ENCODE assay signal across 28 mouse cellular contexts in genomic region chr10:69276920-69277435, GRCm38 (mm10).
A peak's percentile ranks its signal among the peaks of the same experiment; 100 is the strongest.
DNase-seq lines count a peak whose midpoint lies in the region; ATAC-seq lines count a peak whose summit lies in the region.
"Had no signal": no experiment of that assay in that cellular context is flagged by ENCODE, and none has a peak within 500 bp of the region (broad histone marks: within the 10 kb centered on the region; RNA-seq: fewer than 3 reads in every experiment).

No protein-coding gene starts in this region.

- no peak for DNase-seq in heart, postnatal 10 days
- DNase-seq in retina, postnatal 1 day, result peak; percentile 34
- no peak for DNase-seq in retina, embryonic 14.5 days (ENCODE audit: low spot score)
- DNase-seq in limb, embryonic 10.5 days (ENCODE audit: low spot score), result no peak
- DNase-seq: adrenal gland, postnatal 25 days; B cell, adult 2 months; cerebellum, adult 11-12 months; cerebellum, adult 9-11 months; kidney, adult 9 months; kidney, postnatal 10 days; liver, postnatal 0 days; lung, postnatal 36 days; midbrain, embryonic 14.5 days; right cerebral cortex, adult 18-20 months; spleen, adult 18-20 months; thymus, adult 18-20 months; thymus, postnatal 25 days had no signal

- no peak overlapping the region for H3K4me2 ChIP-seq in heart, embryonic 11.5 days
- H3K4me2 ChIP-seq in hindbrain, embryonic 15.5 days, result no peak overlapping the region
- no peak overlapping the region for H3K4me2 ChIP-seq in hindbrain, embryonic 12.5 days (replicated peaks)
- H3K4me2 ChIP-seq: embryonic facial prominence, embryonic 13.5 days; forebrain, embryonic 15.5 days; hindbrain, embryonic 13.5 days; liver, embryonic 12.5 days; neural tube, embryonic 15.5 days had no signal

- intact Hi-C loops in heart, postnatal 10 days (cut with DNase I), result loop anchor here (2.0 kb wide), 2 partner anchors 30 to 64 kb away; partner anchors contain the start of gene A930033H14Rik

- H3K4me1 ChIP-seq in heart, embryonic 11.5 days (ENCODE audit: control insufficient read depth, insufficient read depth, low read length), result peaks cover 19% of the 10 kb centered on the region
- H3K4me1 ChIP-seq in hindbrain, embryonic 15.5 days (replicated peaks), result no peaks in the 10 kb centered on the region
- no peaks in the 10 kb centered on the region for H3K4me1 ChIP-seq in hindbrain, embryonic 12.5 days
- H3K4me1 ChIP-seq in limb, embryonic 10.5 days, result peaks cover 15% of the 10 kb centered on the region
- H3K4me1 ChIP-seq: embryonic facial prominence, embryonic 13.5 days; forebrain, embryonic 15.5 days; hindbrain, embryonic 13.5 days; liver, embryonic 12.5 days had no signal

- H3K27ac ChIP-seq in heart, embryonic 11.5 days (ENCODE audit: low read depth, low read length), result peak overlapping the region; percentile 22; the same call in 1 of the 2 replicates
- H3K27ac ChIP-seq in hindbrain, embryonic 15.5 days (replicated peaks), result 0 out of 2 replicates have a peak overlapping the region, but pooled peaks have one; percentile 11
- H3K27ac ChIP-seq in hindbrain, embryonic 12.5 days, result no peak overlapping the region
- no peak overlapping the region for H3K27ac ChIP-seq in limb, embryonic 10.5 days
- H3K27ac ChIP-seq: embryonic facial prominence, embryonic 13.5 days; forebrain, embryonic 10.5 days; forebrain, embryonic 15.5 days; liver, embryonic 12.5 days; neural tube, embryonic 15.5 days; stomach, postnatal 0 days had no signal

- no peak overlapping the region for H3K9ac ChIP-seq in heart, embryonic 11.5 days (ENCODE audit: low read depth, low read length)
- H3K9ac ChIP-seq in hindbrain, embryonic 15.5 days, result no peak overlapping the region
- H3K9ac ChIP-seq in hindbrain, embryonic 12.5 days, result no peak overlapping the region
- H3K9ac ChIP-seq: embryonic facial prominence, embryonic 13.5 days; forebrain, embryonic 15.5 days; hindbrain, embryonic 13.5 days; liver, embryonic 12.5 days; liver, postnatal 0 days; neural tube, embryonic 15.5 days had no signal

- H3K4me3 ChIP-seq in heart, embryonic 11.5 days (ENCODE audit: low read depth, low read length), result no peak overlapping the region
- no peak overlapping the region for H3K4me3 ChIP-seq in hindbrain, embryonic 15.5 days
- H3K4me3 ChIP-seq in hindbrain, embryonic 12.5 days, result no peak overlapping the region
- no peak overlapping the region for H3K4me3 ChIP-seq in limb, embryonic 10.5 days
- H3K4me3 ChIP-seq: embryonic facial prominence, embryonic 13.5 days; forebrain, embryonic 10.5 days; forebrain, embryonic 15.5 days; hindbrain, embryonic 13.5 days; liver, embryonic 12.5 days; neural tube, embryonic 15.5 days had no signal

- no peaks in the 10 kb centered on the region for H3K27me3 ChIP-seq in heart, embryonic 11.5 days (ENCODE audit: control insufficient read depth, insufficient read depth, low read length)
- H3K27me3 ChIP-seq in hindbrain, embryonic 15.5 days, result no peaks in the 10 kb centered on the region
- H3K27me3 ChIP-seq in hindbrain, embryonic 12.5 days, result no peaks in the 10 kb centered on the region
- H3K27me3 ChIP-seq in limb, embryonic 10.5 days (ENCODE audit: low read depth, poor library complexity, severe bottlenecking), result peaks cover 31% of the 10 kb centered on the region
- H3K27me3 ChIP-seq: embryonic facial prominence, embryonic 13.5 days; forebrain, embryonic 15.5 days; hindbrain, embryonic 13.5 days; liver, embryonic 12.5 days; neural tube, embryonic 15.5 days had no signal

- peaks cover 12% of the 10 kb centered on the region for H3K36me3 ChIP-seq in heart, embryonic 11.5 days (ENCODE audit: control insufficient read depth, insufficient read depth, low read length)
- peaks cover 3% of the 10 kb centered on the region; the same call in 1 of the 2 replicates for H3K36me3 ChIP-seq in hindbrain, embryonic 15.5 days
- peaks cover 28% of the 10 kb centered on the region for H3K36me3 ChIP-seq in hindbrain, embryonic 12.5 days
- peaks cover 25% of the 10 kb centered on the region for H3K36me3 ChIP-seq in limb, embryonic 10.5 days

- no peaks in the 10 kb centered on the region for H3K9me3 ChIP-seq in heart, embryonic 11.5 days (replicated peaks; ENCODE audit: control insufficient read depth, low read length)
- H3K9me3 ChIP-seq in hindbrain, embryonic 15.5 days, result no peaks in the 10 kb centered on the region
- H3K9me3 ChIP-seq in hindbrain, embryonic 12.5 days (replicated peaks), result no peaks in the 10 kb centered on the region
- no peaks in the 10 kb centered on the region for H3K9me3 ChIP-seq in limb, embryonic 10.5 days (replicated peaks)
- H3K9me3 ChIP-seq: embryonic facial prominence, embryonic 13.5 days; forebrain, embryonic 10.5 days; forebrain, embryonic 15.5 days; hindbrain, embryonic 13.5 days; liver, embryonic 12.5 days; neural tube, embryonic 15.5 days had no signal

- WGBS in heart, embryonic 11.5 days (ENCODE audit: insufficient replicate concordance), result 62% methylated on average over 9 of the region's 9 CpGs
- 83% methylated on average over 9 of the region's 9 CpGs for WGBS in hindbrain, embryonic 15.5 days
- 88% methylated on average over 9 of the region's 9 CpGs for WGBS in hindbrain, embryonic 12.5 days
- 89% methylated on average over 9 of the region's 9 CpGs for WGBS in limb, embryonic 10.5 days

- ATAC-seq in heart, embryonic 11.5 days (replicated peaks; ENCODE audit: insufficient number of reproducible peaks, low FRiP score, low TSS enrichment), result no peak
- ATAC-seq in hindbrain, embryonic 15.5 days (ENCODE audit: low FRiP score, low read depth), result no peak
- no peak for ATAC-seq in hindbrain, embryonic 12.5 days (ENCODE audit: low FRiP score)
- ATAC-seq: forebrain, embryonic 15.5 days; intestine, postnatal 0 days; liver, embryonic 12.5 days; liver, postnatal 0 days had no signal

Comparison
In these comparisons a context has a peak if more than half of its experiments do, and no peak if none do; other contexts are left out.
1. H3K27ac ChIP-seq: peak in heart, embryonic 11.5 days (single experiment) and hindbrain, embryonic 15.5 days (single experiment); none in hindbrain, embryonic 12.5 days (single experiment) and limb, embryonic 10.5 days (single experiment).